Mouse (Mus musculus): ENCODE measurements around the gene Cdk1. TPM values are rescaled to one million over a fixed set of nuclear protein-coding genes. Genes with fewer than 3 reads are reported as not detected.

Gene Cdk1
- total and polyA plus RNA-seq, 3 experiments = 221 to 768 (median 244) TPM

DNA sequence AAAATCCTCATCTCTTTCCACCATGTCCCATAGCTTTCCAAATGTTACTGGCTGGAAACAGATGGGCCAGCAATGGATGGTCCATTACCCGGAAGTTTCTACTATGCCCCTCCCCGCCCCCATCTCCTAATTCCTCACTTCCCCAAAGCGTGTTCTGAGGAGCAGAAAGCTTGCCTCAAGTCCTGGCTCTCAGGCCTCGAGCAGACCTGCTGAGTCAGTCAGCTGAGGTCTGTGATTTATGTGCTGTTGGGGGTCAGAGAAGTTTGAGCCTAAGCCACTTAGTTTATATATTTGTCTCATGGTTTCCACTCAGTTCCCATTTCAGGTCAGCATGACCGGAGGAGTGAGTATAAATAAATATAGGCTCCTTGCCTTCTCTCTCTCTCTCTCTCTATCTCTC lies 43.6 kb downstream of the Cdk1 start:
- Histone ChIP-seq H3K9ac (ENCODE audit: insufficient read depth, low read depth) (no peak overlapping the region), H3K9me3 (replicated peaks; ENCODE audit: low read length) (no peaks in the 10 kb centered on the region), H3K36me3 (replicated peaks in 1 of 2; ENCODE audit: control insufficient read depth in 1 of 2, insufficient read depth in 1 of 2, low read length in 1 of 2) (no peaks in the 10 kb centered on the region), H3K79me2 (replicated peaks; ENCODE audit: control insufficient read depth, extremely low read depth, insufficient read depth, poor library complexity, severe bottlenecking) (no peaks in the 10 kb centered on the region), H3K4me2 (ENCODE audit: insufficient read depth, low read depth, poor library complexity, severe bottlenecking) (no peak overlapping the region), H3K27ac (ENCODE audit: insufficient read depth, low read depth) (no peak overlapping the region), H3K4me3 (replicated peaks in 1 of 3; ENCODE audit: low read depth in 2 of 3, low read length in 2 of 3, poor library complexity in 1 of 3) (no peak overlapping the region), H3K27me3 (replicated peaks) (no peaks in the 10 kb centered on the region), H3K4me1 (ENCODE audit: control insufficient read depth in 1 of 2, insufficient read depth in 2 of 2) (peaks cover 3 to 19% of the 10 kb centered on the region in 2 experiments; a peak in 2 of 4 replicates)
- DNase-seq (ENCODE audit: extremely low read depth) = no peak
- TF ChIP-seq NELFE (IDR thresholded peaks at IDR 0.05; ENCODE audit: low read depth, low read length) (no peak), ELF1 (IDR thresholded peaks at IDR 0.05; ENCODE audit: low read depth, low read length) (0 out of 2 replicates have a peak, but pooled peaks have one; percentile 13)
- dilution Hi-C loops (cut with MboI; ENCODE audit: extremely low pct_ligation_motif_present, extremely low pct_unique_long_range_greater_than_20kb, low sequenced_read_pairs) = no loop called here
- in situ Hi-C loops (cut with MboI; ENCODE audit: low pct_ligation_motif_present, low pct_unique_long_range_greater_than_20kb, low sequenced_read_pairs) = loop anchor here (5.0 to 25.0 kb wide), 4 partner anchors 122 to 522 kb away; no protein-coding TSS in a partner anchor

DNA sequence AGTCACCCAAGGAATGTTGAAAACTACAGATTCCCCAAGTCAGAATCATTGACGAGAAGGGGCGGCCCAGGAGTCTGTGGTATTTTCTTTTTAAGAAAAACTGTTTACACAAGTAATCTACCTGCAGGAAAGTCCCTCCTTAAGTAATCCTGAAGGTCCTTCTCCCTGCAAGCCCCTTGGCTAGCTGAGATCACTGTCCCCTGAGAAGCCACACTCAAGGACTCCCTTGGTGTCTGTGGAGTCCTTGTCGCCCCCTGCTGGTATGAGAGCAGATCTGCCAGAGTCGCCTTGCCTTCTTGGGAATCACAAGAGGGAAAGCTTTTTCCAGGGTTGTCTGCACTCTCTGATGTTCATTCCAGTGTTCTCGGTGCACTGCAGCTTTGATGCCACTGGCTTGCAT lies 45.7 kb downstream of the Cdk1 start:
- Histone ChIP-seq H3K27ac (ENCODE audit: insufficient read depth, low read depth) (no peak overlapping the region), H3K4me1 (ENCODE audit: control insufficient read depth in 1 of 2, insufficient read depth in 2 of 2) (peaks cover 3 to 19% of the 10 kb centered on the region in 2 experiments; a peak in 2 of 4 replicates), H3K9me3 (replicated peaks; ENCODE audit: low read length) (no peaks in the 10 kb centered on the region), H3K36me3 (replicated peaks in 1 of 2; ENCODE audit: control insufficient read depth in 1 of 2, insufficient read depth in 1 of 2, low read length in 1 of 2) (no peaks in the 10 kb centered on the region), H3K4me3 (replicated peaks in 1 of 3; ENCODE audit: low read depth in 2 of 3, low read length in 2 of 3, poor library complexity in 1 of 3) (no peak overlapping the region), H3K27me3 (replicated peaks) (no peaks in the 10 kb centered on the region), H3K9ac (ENCODE audit: insufficient read depth, low read depth) (no peak overlapping the region), H3K79me2 (replicated peaks; ENCODE audit: control insufficient read depth, extremely low read depth, insufficient read depth, poor library complexity, severe bottlenecking) (no peaks in the 10 kb centered on the region), H3K4me2 (ENCODE audit: insufficient read depth, low read depth, poor library complexity, severe bottlenecking) (no peak overlapping the region)
- peak; percentile 78 for DNase-seq (ENCODE audit: extremely low read depth)
- in situ Hi-C loops (cut with MboI; ENCODE audit: low pct_ligation_motif_present, low pct_unique_long_range_greater_than_20kb, low sequenced_read_pairs) = loop anchor here (5.0 to 25.0 kb wide), 4 partner anchors 120 to 520 kb away; no protein-coding TSS in a partner anchor
- dilution Hi-C loops (cut with MboI; ENCODE audit: extremely low pct_ligation_motif_present, extremely low pct_unique_long_range_greater_than_20kb, low sequenced_read_pairs) = no loop called here
- TF ChIP-seq ZC3H11A (IDR thresholded peaks at IDR 0.05; ENCODE audit: low read depth, low read length) (0 out of 2 replicates have a peak, but pooled peaks have one; percentile 6), ELF1 (IDR thresholded peaks at IDR 0.05; ENCODE audit: low read depth, low read length) (no peak), MYC (IDR thresholded peaks at IDR 0.05; ENCODE audit: low read depth, low read length) (no peak), CTCF (conservative IDR thresholded peaks at IDR 0.05 in 1 of 2, IDR thresholded peaks at IDR 0.05 in 1 of 2; ENCODE audit: low read depth in 2 of 2, low read length in 2 of 2) (peak; percentile 82 to 84), RAD21 (IDR thresholded peaks at IDR 0.05; ENCODE audit: low read depth, low read length) (peak; percentile 68), SMC3 (IDR thresholded peaks at IDR 0.05; ENCODE audit: low read depth, low read length) (peak; percentile 84), ZNF384 (IDR thresholded peaks at IDR 0.05; ENCODE audit: low read depth, low read length) (peak; percentile 73), IRF4 (IDR thresholded peaks at IDR 0.05; ENCODE audit: low read depth, low read length) (0 out of 2 replicates have a peak, but pooled peaks have one; percentile 10)

DNA sequence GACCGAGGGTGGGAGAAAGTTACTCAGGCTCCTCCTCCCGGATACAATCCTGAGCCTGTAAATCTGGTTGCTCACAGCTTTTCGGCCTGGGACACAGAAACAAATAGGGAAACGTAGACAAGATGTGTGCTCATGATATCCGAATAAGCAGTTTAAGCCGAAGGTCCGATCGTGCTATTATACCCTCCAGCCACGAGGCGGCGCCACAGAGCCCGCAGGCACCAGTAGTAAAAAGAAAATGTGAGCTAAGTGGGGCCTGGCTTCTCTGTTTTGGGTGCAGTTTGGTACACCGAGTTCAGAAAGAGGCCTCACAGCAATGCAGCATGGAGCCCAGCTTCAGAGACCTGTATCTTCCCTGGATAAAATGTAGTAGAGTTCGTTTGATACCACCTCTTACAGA lies 46.5 kb downstream of the Cdk1 start:
- Histone ChIP-seq H3K4me1 (ENCODE audit: control insufficient read depth in 1 of 2, insufficient read depth in 2 of 2) (peaks cover 3 to 19% of the 10 kb centered on the region in 2 experiments; a peak in 2 of 4 replicates), H3K36me3 (replicated peaks in 1 of 2; ENCODE audit: control insufficient read depth in 1 of 2, insufficient read depth in 1 of 2, low read length in 1 of 2) (no peaks in the 10 kb centered on the region), H3K4me3 (replicated peaks in 1 of 3; ENCODE audit: low read depth in 2 of 3, low read length in 2 of 3, poor library complexity in 1 of 3) (no peak overlapping the region), H3K27ac (ENCODE audit: insufficient read depth, low read depth) (no peak overlapping the region), H3K79me2 (replicated peaks; ENCODE audit: control insufficient read depth, extremely low read depth, insufficient read depth, poor library complexity, severe bottlenecking) (no peaks in the 10 kb centered on the region), H3K4me2 (ENCODE audit: insufficient read depth, low read depth, poor library complexity, severe bottlenecking) (no peak overlapping the region), H3K9ac (ENCODE audit: insufficient read depth, low read depth) (no peak overlapping the region), H3K9me3 (replicated peaks; ENCODE audit: low read length) (no peaks in the 10 kb centered on the region), H3K27me3 (replicated peaks) (no peaks in the 10 kb centered on the region)
- dilution Hi-C loops (cut with MboI; ENCODE audit: extremely low pct_ligation_motif_present, extremely low pct_unique_long_range_greater_than_20kb, low sequenced_read_pairs) (no loop called here), in situ Hi-C loops (cut with MboI; ENCODE audit: low pct_ligation_motif_present, low pct_unique_long_range_greater_than_20kb, low sequenced_read_pairs) (loop anchor here (5.0 to 25.0 kb wide), 4 partner anchors 119 to 519 kb away; no protein-coding TSS in a partner anchor)
- peak; percentile 72 for TF ChIP-seq SMC3 (IDR thresholded peaks at IDR 0.05; ENCODE audit: low read depth, low read length)
- no peak for TF ChIP-seq JUND (conservative IDR thresholded peaks at IDR 0.05; ENCODE audit: low read depth, low read length)
- peak; percentile 85 to 96 for TF ChIP-seq CTCF (conservative IDR thresholded peaks at IDR 0.05 in 1 of 2, IDR thresholded peaks at IDR 0.05 in 1 of 2; ENCODE audit: low read depth in 2 of 2, low read length in 2 of 2)
- no peak for TF ChIP-seq TBP (conservative IDR thresholded peaks at IDR 0.05; ENCODE audit: low read depth, low read length)
- TF ChIP-seq CHD2 (IDR thresholded peaks at IDR 0.05; ENCODE audit: low read length) = no peak
- TF ChIP-seq HCFC1 (IDR thresholded peaks at IDR 0.05; ENCODE audit: low read depth, low read length) = no peak
- TF ChIP-seq MXI1 (IDR thresholded peaks at IDR 0.05; ENCODE audit: low read depth, low read length) = no peak
- TF ChIP-seq USF1 (IDR thresholded peaks at IDR 0.05; ENCODE audit: low read depth, low read length) = no peak
- no peak for TF ChIP-seq MAZ (IDR thresholded peaks at IDR 0.05; ENCODE audit: low read depth, low read length)
- TF ChIP-seq E2F4 (IDR thresholded peaks at IDR 0.05; ENCODE audit: insufficient replicate concordance, low read depth, low read length) = no peak
- TF ChIP-seq IRF4 (IDR thresholded peaks at IDR 0.05; ENCODE audit: low read depth, low read length) = no peak
- peak; percentile 60 for TF ChIP-seq ZNF384 (IDR thresholded peaks at IDR 0.05; ENCODE audit: low read depth, low read length)
- no peak for TF ChIP-seq PAX5 (IDR thresholded peaks at IDR 0.05; ENCODE audit: low read length)
- TF ChIP-seq MYC (IDR thresholded peaks at IDR 0.05; ENCODE audit: low read depth, low read length) = 0 out of 2 replicates have a peak, but pooled peaks have one; percentile 28
- TF ChIP-seq RCOR1 (conservative IDR thresholded peaks at IDR 0.05; ENCODE audit: low read depth, low read length) = no peak
- no peak for TF ChIP-seq TCF12 (IDR thresholded peaks at IDR 0.05; ENCODE audit: low read depth, low read length)
- no peak for TF ChIP-seq USF2 (conservative IDR thresholded peaks at IDR 0.05; ENCODE audit: low read depth, low read length)
- no peak for TF ChIP-seq KAT2A (IDR thresholded peaks at IDR 0.05; ENCODE audit: insufficient replicate concordance, low read length)
- no peak for TF ChIP-seq SIN3A (IDR thresholded peaks at IDR 0.05; ENCODE audit: low read length)
- peak; percentile 38 for TF ChIP-seq RAD21 (IDR thresholded peaks at IDR 0.05; ENCODE audit: low read depth, low read length)
- no peak for TF ChIP-seq CHD1 (IDR thresholded peaks at IDR 0.05; ENCODE audit: low read depth, low read length)
- DNase-seq (ENCODE audit: extremely low read depth) = peak; percentile 54
